Mouse (Mus musculus): ENCODE results near the gene Cct2. TPM values are rescaled to one million over a fixed set of nuclear protein-coding genes. Genes with fewer than 3 reads are reported as not detected.

Gene Cct2
- total RNA-seq, 2 experiments from 2014 or later: 110 to 112 TPM

GRCm38 (mm10) chr10:117004695-117005094 is 58.9 kb downstream of the Cct2 start:
- no peak for DNase-seq (ENCODE audit: low spot score)

Other genes starting within 250 kb of the Cct2 start
- under 1 TPM in 1 of 2 experiments, not detected in 1; 0.09 TPM for gene Myrfl, start 166.9 kb downstream of the Cct2 start, total RNA-seq (2021)
- gene Rab3ip, start 113.0 kb downstream of the Cct2 start, total RNA-seq (2021): 10 to 100 TPM; 29.9 to 33.8 TPM
- gene Gm10271, start 91.2 kb downstream of the Cct2 start, total RNA-seq (2021): not detected
- 10 to 100 TPM; 23.5 to 29.6 TPM for gene Best3, start 77.5 kb downstream of the Cct2 start, total RNA-seq (2021)
- under 1 TPM in 1 of 2 experiments, not detected in 1; 0.37 TPM for gene Lrrc10, start 18.5 kb downstream of the Cct2 start, total RNA-seq (2021)
- gene Frs2, start 84.7 kb upstream of the Cct2 start, total RNA-seq (2021): 1 to 10 TPM; 9.1 to 9.2 TPM
- gene Yeats4, start 160.7 kb upstream of the Cct2 start, total RNA-seq (2021): 10 to 100 TPM; 14.4 to 15.1 TPM
- gene 9530003J23Rik, start 174.9 kb upstream of the Cct2 start, total RNA-seq (2021): not detected
- gene Lyz2, start 218.5 kb upstream of the Cct2 start, total RNA-seq (2021): 10 to 100 TPM; 28.7 to 48.4 TPM
- gene Lyz1, start 229.1 kb upstream of the Cct2 start, total RNA-seq (2021): 1 to 10 TPM; 3.9 to 6.6 TPM